Mouse (Mus musculus): ENCODE data around the gene Cdkal1.

GRCm38 (mm10) chr13:29808383-29808782 is 47.1 kb downstream of the Cdkal1 start:
- TF ChIP-seq POLR2A (IDR thresholded peaks at IDR 0.05; ENCODE audit: borderline replicate concordance, control insufficient read depth, low read depth, low read length): no peak
- no peak for TF ChIP-seq CTCF (IDR thresholded peaks at IDR 0.05; ENCODE audit: control insufficient read depth, insufficient read depth, low read length)
